Mouse (Mus musculus) hindbrain, embryonic 14.5 days (tissue): ENCODE measurements around the gene Col5a1. TPM values are rescaled to one million over a fixed set of nuclear protein-coding genes. Genes with fewer than 3 reads are reported as not detected.

Source experiments
- ATAC-seq: fragments of 200-750 bp; cut with Nextera tagmentation; 2 replicates; pipeline ENCODE4 v1.8.0; 2017; ENCODE audit warnings: moderate number of reproducible peaks, mild to moderate bottlenecking, moderate TSS enrichment, moderate library complexity; ENCODE audit not compliant: low FRiP score
- DNase-seq: peaks from one replicate; pipeline ENCODE4 v3.0.0-alpha.2; 2015; ENCODE audit warnings: low spot score
- H3K27ac ChIP-seq: fragments of 300-500 bp; sonication (generic); 2 replicates; pipeline ENCODE4 v1.5.1; 2014; ENCODE audit warnings: mild to moderate bottlenecking, moderate library complexity
- H3K27me3 ChIP-seq: fragments of 300-500 bp; sonication (generic); 2 replicates; pipeline ENCODE4 v1.6.1; 2014; ENCODE audit warnings: mild to moderate bottlenecking, low read length, mixed read lengths; ENCODE audit not compliant: control insufficient read depth, insufficient read depth
- H3K36me3 ChIP-seq: fragments of 300-500 bp; sonication (generic); replicated peaks from 2 replicates; pipeline ENCODE4 v1.6.1; 2014; ENCODE audit not compliant: control insufficient read depth, insufficient read depth
- H3K4me1 ChIP-seq: fragments of 300-500 bp; sonication (generic); replicated peaks from 2 replicates; pipeline ENCODE4 v1.6.1; 2014; ENCODE audit warnings: antibody characterized with exemption, low read length, mixed read lengths; ENCODE audit not compliant: control insufficient read depth, insufficient read depth
- H3K4me2 ChIP-seq: fragments of 300-500 bp; sonication (generic); replicated peaks from 2 replicates; pipeline ENCODE4 v1.6.1; 2014; ENCODE audit warnings: mild to moderate bottlenecking, moderate library complexity
- H3K4me3 ChIP-seq: fragments of 300-500 bp; sonication (generic); replicated peaks from 2 replicates; pipeline ENCODE4 v1.5.1; 2014; ENCODE audit warnings: mild to moderate bottlenecking, low read length
- H3K9ac ChIP-seq: fragments of 300-500 bp; sonication (generic); 2 replicates; pipeline ENCODE4 v1.6.1; 2014
- H3K9me3 ChIP-seq: fragments of 300-500 bp; sonication (generic); 2 replicates; pipeline ENCODE4 v1.6.1; 2016; ENCODE audit warnings: low read length; ENCODE audit not compliant: control insufficient read depth
- WGBS: fragments of 180-500 bp; shearing (Covaris S2); extraction: QIAGEN DNeasy Blood & Tissue Kit; methylation state at CpG from one replicate; pipeline ENCODE4 v1.1.7; 2014; 5-methylcytosine and 5-hydroxymethylcytosine counted together
- polyA plus RNA-seq: library from polyadenylated mRNA; unstranded; fragments of >200 nt; fragmentation: Nextera tagmentation; extraction: Ambion mirVana; gene quantifications from 2 replicates; pipeline ENCODE4 v1.2.1, GENCODE M21; 2014

Col5a1 gene
- polyA plus RNA-seq, 1 experiment from 2014 or later: 14.7 TPM

GRCm38 (mm10) chr2:28014778-28015177 lies 128.6 kb downstream of the Col5a1 start:
- no peaks in the 10 kb centered on the region for H3K36me3 ChIP-seq
- H3K4me2 ChIP-seq: no peak overlapping the region
- no peaks in the 10 kb centered on the region for H3K27me3 ChIP-seq
- no peak overlapping the region for H3K27ac ChIP-seq
- no peak for DNase-seq
- H3K4me1 ChIP-seq: no peaks in the 10 kb centered on the region
- no peaks in the 10 kb centered on the region for H3K9me3 ChIP-seq
- H3K9ac ChIP-seq: no peak overlapping the region
- WGBS: 97% methylated on average over 3 of the region's 3 CpGs
- no peak for ATAC-seq
- H3K4me3 ChIP-seq: no peak overlapping the region

- 93% methylated on average over 6 of the region's 6 CpGs for WGBS
- H3K4me1 ChIP-seq: no peaks in the 10 kb centered on the region
- ATAC-seq (no peak), DNase-seq (no peak)
- H3K4me2 ChIP-seq: no peak overlapping the region
- no peaks in the 10 kb centered on the region for H3K27me3 ChIP-seq
- no peak overlapping the region for H3K4me3 ChIP-seq
- no peaks in the 10 kb centered on the region for H3K9me3 ChIP-seq
- no peak overlapping the region for H3K9ac ChIP-seq
- no peaks in the 10 kb centered on the region for H3K36me3 ChIP-seq
- no peak overlapping the region for H3K27ac ChIP-seq
Observed at GRCm38 (mm10) chr2:28024416-28024815, 138.2 kb downstream of the Col5a1 start.

GRCm38 (mm10) chr2:28025776-28026175 lies 139.6 kb downstream of the Col5a1 start:
- no peak overlapping the region for H3K9ac ChIP-seq
- DNase-seq (no peak), ATAC-seq (no peak)
- no peak overlapping the region for H3K4me3 ChIP-seq
- no peaks in the 10 kb centered on the region for H3K4me1 ChIP-seq
- H3K27ac ChIP-seq: no peak overlapping the region
- no peaks in the 10 kb centered on the region for H3K9me3 ChIP-seq
- no peaks in the 10 kb centered on the region for H3K27me3 ChIP-seq
- no peaks in the 10 kb centered on the region for H3K36me3 ChIP-seq
- no peak overlapping the region for H3K4me2 ChIP-seq
- 76% methylated on average over 4 of the region's 4 CpGs for WGBS

GRCm38 (mm10) chr2:28031860-28032259 lies 145.6 kb downstream of the Col5a1 start:
- no peaks in the 10 kb centered on the region for H3K36me3 ChIP-seq
- no peak overlapping the region for H3K27ac ChIP-seq
- H3K4me2 ChIP-seq: no peak overlapping the region
- no peak overlapping the region for H3K9ac ChIP-seq
- ATAC-seq: no peak
- H3K4me3 ChIP-seq: no peak overlapping the region
- no peaks in the 10 kb centered on the region for H3K27me3 ChIP-seq
- WGBS: 74% methylated on average over 9 of the region's 9 CpGs
- no peaks in the 10 kb centered on the region for H3K9me3 ChIP-seq
- no peak for DNase-seq
- H3K4me1 ChIP-seq: peaks cover 10% of the 10 kb centered on the region

GRCm38 (mm10) chr2:28032469-28032868 lies 146.2 kb downstream of the Col5a1 start:
- DNase-seq: no peak
- ATAC-seq: no peak
- WGBS: 89% methylated on average over 11 of the region's 11 CpGs
- Histone ChIP-seq H3K9ac (no peak overlapping the region), H3K27ac (no peak overlapping the region), H3K4me1 (peaks cover 10% of the 10 kb centered on the region), H3K36me3 (no peaks in the 10 kb centered on the region), H3K27me3 (no peaks in the 10 kb centered on the region), H3K4me2 (no peak overlapping the region), H3K4me3 (no peak overlapping the region), H3K9me3 (no peaks in the 10 kb centered on the region)

GRCm38 (mm10) chr2:28034011-28034710 lies 147.9 kb downstream of the Col5a1 start:
- no peak overlapping the region for H3K9ac ChIP-seq
- peaks cover 19% of the 10 kb centered on the region for H3K4me1 ChIP-seq
- WGBS: 45% methylated on average over 13 of the region's 13 CpGs
- no peak overlapping the region for H3K4me2 ChIP-seq
- peak; percentile 29 for DNase-seq
- H3K4me3 ChIP-seq: no peak overlapping the region
- no peaks in the 10 kb centered on the region for H3K36me3 ChIP-seq
- H3K9me3 ChIP-seq: no peaks in the 10 kb centered on the region
- H3K27me3 ChIP-seq: no peaks in the 10 kb centered on the region
- peak overlapping the region; percentile 39; the same call in 1 of the 2 replicates for H3K27ac ChIP-seq
- no peak; the same call in 1 of the 2 replicates for ATAC-seq

GRCm38 (mm10) chr2:28036788-28037187 lies 150.6 kb downstream of the Col5a1 start:
- no peak overlapping the region for H3K4me2 ChIP-seq
- H3K4me1 ChIP-seq: peaks cover 19% of the 10 kb centered on the region
- H3K36me3 ChIP-seq: no peaks in the 10 kb centered on the region
- H3K27me3 ChIP-seq: no peaks in the 10 kb centered on the region
- H3K27ac ChIP-seq: no peak overlapping the region
- no peak overlapping the region for H3K4me3 ChIP-seq
- DNase-seq (no peak), ATAC-seq (no peak)
- 83% methylated on average over 13 of the region's 13 CpGs for WGBS
- H3K9me3 ChIP-seq: no peaks in the 10 kb centered on the region
- H3K9ac ChIP-seq: no peak overlapping the region

GRCm38 (mm10) chr2:28037505-28038390 lies 151.5 kb downstream of the Col5a1 start:
- H3K36me3 ChIP-seq: no peaks in the 10 kb centered on the region
- 63% methylated on average over 12 of the region's 12 CpGs for WGBS

GRCm38 (mm10) chr2:28038391-28039096 lies 152.3 kb downstream of the Col5a1 start:
- Histone ChIP-seq H3K9ac (no peak overlapping the region), H3K27me3 (no peaks in the 10 kb centered on the region), H3K36me3 (no peaks in the 10 kb centered on the region), H3K4me1 (peaks cover 15% of the 10 kb centered on the region), H3K27ac (peak overlapping the region; percentile 32; the same call in 1 of the 2 replicates), H3K4me2 (no peak overlapping the region), H3K4me3 (no peak overlapping the region), H3K9me3 (no peaks in the 10 kb centered on the region)
- ATAC-seq (peak; percentile 65; the same call in 1 of the 2 replicates), DNase-seq (peak; percentile 43)
- 76% methylated on average over 14 of the region's 14 CpGs for WGBS

More at GRCm38 (mm10) chr2:28037505-28038390, 151.5 kb downstream of the Col5a1 start:
- Histone ChIP-seq H3K9me3 (no peaks in the 10 kb centered on the region), H3K4me3 (no peak overlapping the region), H3K4me2 (no peak overlapping the region), H3K27ac (peak overlapping the region; percentile 32; the same call in 1 of the 2 replicates), H3K27me3 (no peaks in the 10 kb centered on the region), H3K4me1 (peaks cover 19% of the 10 kb centered on the region), H3K9ac (no peak overlapping the region)
- DNase-seq (peak; percentile 47), ATAC-seq (peak; percentile 26; the same call in 1 of the 2 replicates)
